Mouse (Mus musculus): ENCODE results near the gene Oasl2. TPM values are rescaled to one million over a fixed set of nuclear protein-coding genes. Genes with fewer than 3 reads are reported as not detected.
"Not testable (repeated sequence)": the region's sequence is repeated elsewhere in the genome, so short reads cannot be mapped to it uniquely, and the experiment has no call there.

Oasl2 gene
- polyA plus RNA-seq, 2 experiments, result 1.6 to 1.7 TPM

- DNase-seq (ENCODE audit: low spot score) (peak; percentile 3), ATAC-seq (ENCODE audit: low FRiP score, low read depth) (no peak)
- Histone ChIP-seq H3K9me3 (ENCODE audit: control insufficient read depth, low read length) (no peaks in the 10 kb centered on the region), H3K4me1 (ENCODE audit: control insufficient read depth, insufficient read depth, low read length) (peaks cover 13% of the 10 kb centered on the region), H3K4me3 (replicated peaks; ENCODE audit: low read length) (no peak overlapping the region), H3K36me3 (ENCODE audit: control insufficient read depth, insufficient read depth, low read length) (no peaks in the 10 kb centered on the region), H3K27ac (replicated peaks; ENCODE audit: low read depth, low read length) (no peak overlapping the region), H3K4me2 (replicated peaks; ENCODE audit: low read depth, low read length, severe bottlenecking) (no peak overlapping the region), H3K27me3 (ENCODE audit: control insufficient read depth, insufficient read depth, low read length) (no peaks in the 10 kb centered on the region), H3K9ac (ENCODE audit: low read depth, low read length, severe bottlenecking) (no peak overlapping the region)
- WGBS, result 50% methylated on average over 10 of the region's 13 CpGs
- TF ChIP-seq POLR2A (IDR thresholded peaks at IDR 0.05; ENCODE audit: borderline replicate concordance, extremely low read depth, insufficient read depth, insufficient read length), result no peak
Observed at GRCm38 (mm10) chr5:114879399-114879798, 17.3 kb upstream of the Oasl2 start.

- not testable (repeated sequence) for DNase-seq (ENCODE audit: low spot score); H3K27ac ChIP-seq (replicated peaks; ENCODE audit: low read depth, low read length); H3K4me3 ChIP-seq (replicated peaks; ENCODE audit: low read length); H3K4me1 ChIP-seq (ENCODE audit: control insufficient read depth, insufficient read depth, low read length); H3K4me2 ChIP-seq (replicated peaks; ENCODE audit: low read depth, low read length, severe bottlenecking); H3K27me3 ChIP-seq (ENCODE audit: control insufficient read depth, insufficient read depth, low read length); H3K9me3 ChIP-seq (ENCODE audit: control insufficient read depth, low read length); H3K36me3 ChIP-seq (ENCODE audit: control insufficient read depth, insufficient read depth, low read length); ATAC-seq (ENCODE audit: low FRiP score, low read depth); H3K9ac ChIP-seq (ENCODE audit: low read depth, low read length, severe bottlenecking)
- WGBS, result 74% methylated on average over 6 of the region's 7 CpGs
Observed at GRCm38 (mm10) chr5:114882319-114882718, 14.4 kb upstream of the Oasl2 start.

- WGBS, result 75% methylated on average over 11 of the region's 11 CpGs
- H3K36me3 ChIP-seq (ENCODE audit: control insufficient read depth, insufficient read depth, low read length), result no peaks in the 10 kb centered on the region
- H3K4me3 ChIP-seq (replicated peaks; ENCODE audit: low read length), result no peak overlapping the region
- H3K9ac ChIP-seq (ENCODE audit: low read depth, low read length, severe bottlenecking), result no peak overlapping the region
- no peak overlapping the region for H3K27ac ChIP-seq (replicated peaks; ENCODE audit: low read depth, low read length)
- TF ChIP-seq POLR2A (IDR thresholded peaks at IDR 0.05; ENCODE audit: borderline replicate concordance, extremely low read depth, insufficient read depth, insufficient read length), result no peak
- ATAC-seq (ENCODE audit: low FRiP score, low read depth) (no peak), DNase-seq (ENCODE audit: low spot score) (no peak)
- H3K4me1 ChIP-seq (ENCODE audit: control insufficient read depth, insufficient read depth, low read length), result no peaks in the 10 kb centered on the region
- H3K4me2 ChIP-seq (replicated peaks; ENCODE audit: low read depth, low read length, severe bottlenecking), result no peak overlapping the region
- H3K9me3 ChIP-seq (ENCODE audit: control insufficient read depth, low read length), result no peaks in the 10 kb centered on the region
- H3K27me3 ChIP-seq (ENCODE audit: control insufficient read depth, insufficient read depth, low read length), result no peaks in the 10 kb centered on the region
Observed at GRCm38 (mm10) chr5:114883022-114883421, 13.7 kb upstream of the Oasl2 start.

GRCm38 (mm10) chr5:114886801-114887200, 9.9 kb upstream of the Oasl2 start:
- H3K4me1 ChIP-seq (ENCODE audit: control insufficient read depth, insufficient read depth, low read length), result no peaks in the 10 kb centered on the region
- no peaks in the 10 kb centered on the region for H3K36me3 ChIP-seq (ENCODE audit: control insufficient read depth, insufficient read depth, low read length)
- no peak overlapping the region for H3K4me3 ChIP-seq (replicated peaks; ENCODE audit: low read length)
- 80% methylated on average over 6 of the region's 6 CpGs for WGBS
- H3K27ac ChIP-seq (replicated peaks; ENCODE audit: low read depth, low read length), result no peak overlapping the region
- ATAC-seq (ENCODE audit: low FRiP score, low read depth), result no peak
- no peak overlapping the region for H3K4me2 ChIP-seq (replicated peaks; ENCODE audit: low read depth, low read length, severe bottlenecking)
- H3K27me3 ChIP-seq (ENCODE audit: control insufficient read depth, insufficient read depth, low read length), result no peaks in the 10 kb centered on the region
- H3K9ac ChIP-seq (ENCODE audit: low read depth, low read length, severe bottlenecking), result no peak overlapping the region
- no peak for DNase-seq (ENCODE audit: low spot score)
- no peak for TF ChIP-seq POLR2A (IDR thresholded peaks at IDR 0.05; ENCODE audit: borderline replicate concordance, extremely low read depth, insufficient read depth, insufficient read length)
- H3K9me3 ChIP-seq (ENCODE audit: control insufficient read depth, low read length), result no peaks in the 10 kb centered on the region

GRCm38 (mm10) chr5:114888995-114889394, 7.7 kb upstream of the Oasl2 start:
- TF ChIP-seq POLR2A (IDR thresholded peaks at IDR 0.05; ENCODE audit: borderline replicate concordance, extremely low read depth, insufficient read depth, insufficient read length), result no peak
- Histone ChIP-seq H3K36me3 (ENCODE audit: control insufficient read depth, insufficient read depth, low read length) (no peaks in the 10 kb centered on the region), H3K4me3 (replicated peaks; ENCODE audit: low read length) (no peak overlapping the region), H3K4me2 (replicated peaks; ENCODE audit: low read depth, low read length, severe bottlenecking) (no peak overlapping the region), H3K9ac (ENCODE audit: low read depth, low read length, severe bottlenecking) (no peak overlapping the region), H3K9me3 (ENCODE audit: control insufficient read depth, low read length) (no peaks in the 10 kb centered on the region), H3K27me3 (ENCODE audit: control insufficient read depth, insufficient read depth, low read length) (no peaks in the 10 kb centered on the region), H3K27ac (replicated peaks; ENCODE audit: low read depth, low read length) (no peak overlapping the region), H3K4me1 (ENCODE audit: control insufficient read depth, insufficient read depth, low read length) (no peaks in the 10 kb centered on the region)
- 72% methylated on average over 2 of the region's 2 CpGs for WGBS
- DNase-seq (ENCODE audit: low spot score) (no peak), ATAC-seq (ENCODE audit: low FRiP score, low read depth) (no peak)

GRCm38 (mm10) chr5:114895542-114895941, 1.2 kb upstream of the Oasl2 start:
- no peak overlapping the region for H3K4me3 ChIP-seq (replicated peaks; ENCODE audit: low read length)
- 0 out of 2 replicates have a peak, but pooled peaks cover 3% of the 10 kb centered on the region for H3K4me1 ChIP-seq (ENCODE audit: control insufficient read depth, insufficient read depth, low read length)
- no peak overlapping the region for H3K27ac ChIP-seq (replicated peaks; ENCODE audit: low read depth, low read length)
- 84% methylated on average over 4 of the region's 4 CpGs for WGBS
- H3K27me3 ChIP-seq (ENCODE audit: control insufficient read depth, insufficient read depth, low read length), result no peaks in the 10 kb centered on the region
- ATAC-seq (ENCODE audit: low FRiP score, low read depth), result no peak
- H3K4me2 ChIP-seq (replicated peaks; ENCODE audit: low read depth, low read length, severe bottlenecking), result no peak overlapping the region
- H3K9me3 ChIP-seq (ENCODE audit: control insufficient read depth, low read length), result no peaks in the 10 kb centered on the region
- TF ChIP-seq POLR2A (IDR thresholded peaks at IDR 0.05; ENCODE audit: borderline replicate concordance, extremely low read depth, insufficient read depth, insufficient read length), result no peak
- no peaks in the 10 kb centered on the region for H3K36me3 ChIP-seq (ENCODE audit: control insufficient read depth, insufficient read depth, low read length)
- DNase-seq (ENCODE audit: low spot score), result no peak
- H3K9ac ChIP-seq (ENCODE audit: low read depth, low read length, severe bottlenecking), result no peak overlapping the region
